Mouse (Mus musculus): ENCODE results near the gene Kcnip3. TPM values are rescaled to one million over a fixed set of nuclear protein-coding genes. Genes with fewer than 3 reads are reported as not detected.

Kcnip3 gene
- polyA plus RNA-seq, 1 experiment: 0.28 TPM

- H3K36me3 ChIP-seq (ENCODE audit: control insufficient read depth, insufficient read depth): no peaks in the 10 kb centered on the region
- H3ac ChIP-seq (ENCODE audit: control insufficient read depth, insufficient read length): no peak overlapping the region
- H3K79me2 ChIP-seq (ENCODE audit: control insufficient read depth, insufficient read depth): no peaks in the 10 kb centered on the region
- H3K27me3 ChIP-seq (ENCODE audit: control insufficient read depth, insufficient read depth, insufficient read length): peaks cover 11% of the 10 kb centered on the region
- H3K4me3 ChIP-seq: no peak overlapping the region
- TF ChIP-seq TCF3 (IDR thresholded peaks at IDR 0.05; ENCODE audit: insufficient read length, low read depth): no peak
- TF ChIP-seq MYOG (IDR thresholded peaks at IDR 0.05; ENCODE audit: control insufficient read depth in 1 of 3, insufficient read depth in 1 of 3, insufficient read length in 2 of 3, low read depth in 2 of 3): no peak
- no peak for TF ChIP-seq POLR2A (IDR thresholded peaks at IDR 0.05; ENCODE audit: insufficient read length, low read depth)
- no peak for TF ChIP-seq TCF12 (IDR thresholded peaks at IDR 0.05; ENCODE audit: insufficient read depth, poor library complexity, severe bottlenecking)
- TF ChIP-seq SRF (IDR thresholded peaks at IDR 0.05; ENCODE audit: control insufficient read depth, insufficient read length, low read depth): no peak
- no peak for TF ChIP-seq CEBPB (IDR thresholded peaks at IDR 0.05; ENCODE audit: insufficient read depth, poor library complexity, severe bottlenecking)
- TF ChIP-seq POLR2AphosphoS2 (IDR thresholded peaks at IDR 0.05; ENCODE audit: insufficient read length, low read depth): no peak
- no peak for TF ChIP-seq MAX (IDR thresholded peaks at IDR 0.05; ENCODE audit: low read depth)
- TF ChIP-seq E2F4 (IDR thresholded peaks at IDR 0.05; ENCODE audit: insufficient read depth): no peak
- TF ChIP-seq USF1 (IDR thresholded peaks at IDR 0.05; ENCODE audit: low read depth): no peak
- no peak for TF ChIP-seq REST (IDR thresholded peaks at IDR 0.05; ENCODE audit: insufficient read depth, insufficient read length)
- no peak for TF ChIP-seq MYOD1 (IDR thresholded peaks at IDR 0.05; ENCODE audit: control insufficient read depth in 1 of 3, insufficient read length in 2 of 3, low read depth in 2 of 3)
- H3K4me2 ChIP-seq (ENCODE audit: low read depth): no peak overlapping the region
Observed at GRCm38 (mm10) chr2:127548342-127549074, 26.6 kb upstream of the Kcnip3 start.

- Histone ChIP-seq H3K79me2 (ENCODE audit: control insufficient read depth, insufficient read depth) (no peaks in the 10 kb centered on the region), H3K4me2 (ENCODE audit: low read depth) (no peak overlapping the region), H3K27me3 (ENCODE audit: control insufficient read depth, insufficient read depth, insufficient read length) (peaks cover 66% of the 10 kb centered on the region), H3K4me3 (no peak overlapping the region), H3ac (ENCODE audit: control insufficient read depth, insufficient read length) (no peak overlapping the region), H3K36me3 (ENCODE audit: control insufficient read depth, insufficient read depth) (no peaks in the 10 kb centered on the region)
- no peak for TF ChIP-seq SRF (IDR thresholded peaks at IDR 0.05; ENCODE audit: control insufficient read depth, insufficient read length, low read depth)
- no peak for TF ChIP-seq REST (IDR thresholded peaks at IDR 0.05; ENCODE audit: insufficient read depth, insufficient read length)
- no peak for TF ChIP-seq MYOG (IDR thresholded peaks at IDR 0.05; ENCODE audit: control insufficient read depth in 1 of 3, insufficient read depth in 1 of 3, insufficient read length in 2 of 3, low read depth in 2 of 3)
- no peak for TF ChIP-seq POLR2A (IDR thresholded peaks at IDR 0.05; ENCODE audit: insufficient read length, low read depth)
- TF ChIP-seq MYOD1 (IDR thresholded peaks at IDR 0.05; ENCODE audit: control insufficient read depth in 1 of 3, insufficient read length in 2 of 3, low read depth in 2 of 3): no peak
- no peak for TF ChIP-seq TCF12 (IDR thresholded peaks at IDR 0.05; ENCODE audit: insufficient read depth, poor library complexity, severe bottlenecking)
- no peak for TF ChIP-seq CEBPB (IDR thresholded peaks at IDR 0.05; ENCODE audit: insufficient read depth, poor library complexity, severe bottlenecking)
- no peak for TF ChIP-seq POLR2AphosphoS2 (IDR thresholded peaks at IDR 0.05; ENCODE audit: insufficient read length, low read depth)
- TF ChIP-seq USF1 (IDR thresholded peaks at IDR 0.05; ENCODE audit: low read depth): no peak
- TF ChIP-seq MAX (IDR thresholded peaks at IDR 0.05; ENCODE audit: low read depth): no peak
- no peak for TF ChIP-seq E2F4 (IDR thresholded peaks at IDR 0.05; ENCODE audit: insufficient read depth)
- TF ChIP-seq TCF3 (IDR thresholded peaks at IDR 0.05; ENCODE audit: insufficient read length, low read depth): no peak
Observed at GRCm38 (mm10) chr2:127541697-127542096, 19.8 kb upstream of the Kcnip3 start.

- no peaks in the 10 kb centered on the region for H3K36me3 ChIP-seq (ENCODE audit: control insufficient read depth, insufficient read depth)
- H3K27me3 ChIP-seq (ENCODE audit: control insufficient read depth, insufficient read depth, insufficient read length): peaks cover 71% of the 10 kb centered on the region
- H3K79me2 ChIP-seq (ENCODE audit: control insufficient read depth, insufficient read depth): no peaks in the 10 kb centered on the region
- no peak within 1 kb of the TSS for H3K4me3 ChIP-seq
- H3ac ChIP-seq (ENCODE audit: control insufficient read depth, insufficient read length): no peak within 1 kb of the TSS
- no peak within 1 kb of the TSS for H3K4me2 ChIP-seq (ENCODE audit: low read depth)
- TF ChIP-seq POLR2AphosphoS2 (IDR thresholded peaks at IDR 0.05; ENCODE audit: insufficient read length, low read depth) (no peak), MYOD1 (IDR thresholded peaks at IDR 0.05; ENCODE audit: control insufficient read depth in 1 of 3, insufficient read length in 2 of 3, low read depth in 2 of 3) (no peak), SRF (IDR thresholded peaks at IDR 0.05; ENCODE audit: control insufficient read depth, insufficient read length, low read depth) (no peak), USF1 (IDR thresholded peaks at IDR 0.05; ENCODE audit: low read depth) (no peak), CEBPB (IDR thresholded peaks at IDR 0.05; ENCODE audit: insufficient read depth, poor library complexity, severe bottlenecking) (no peak), TCF12 (IDR thresholded peaks at IDR 0.05; ENCODE audit: insufficient read depth, poor library complexity, severe bottlenecking) (no peak), MYOG (IDR thresholded peaks at IDR 0.05; ENCODE audit: control insufficient read depth in 1 of 3, insufficient read depth in 1 of 3, insufficient read length in 2 of 3, low read depth in 2 of 3) (no peak), TCF3 (IDR thresholded peaks at IDR 0.05; ENCODE audit: insufficient read length, low read depth) (no peak), E2F4 (IDR thresholded peaks at IDR 0.05; ENCODE audit: insufficient read depth) (no peak), POLR2A (IDR thresholded peaks at IDR 0.05; ENCODE audit: insufficient read length, low read depth) (no peak), REST (IDR thresholded peaks at IDR 0.05; ENCODE audit: insufficient read depth, insufficient read length) (no peak)
Observed at GRCm38 (mm10) chr2:127541185-127541584, 19.3 kb upstream of the Kcnip3 start, which contains the start of gene Prom2. TSS of gene Prom2 (minus strand) at chr2:127541467.

GRCm38 (mm10) chr2:127539494-127539893 is 17.6 kb upstream of the Kcnip3 start:
- peaks cover 74% of the 10 kb centered on the region for H3K27me3 ChIP-seq (ENCODE audit: control insufficient read depth, insufficient read depth, insufficient read length)
- no peak overlapping the region for H3K4me2 ChIP-seq (ENCODE audit: low read depth)
- no peaks in the 10 kb centered on the region for H3K79me2 ChIP-seq (ENCODE audit: control insufficient read depth, insufficient read depth)
- H3K36me3 ChIP-seq (ENCODE audit: control insufficient read depth, insufficient read depth): no peaks in the 10 kb centered on the region
- no peak overlapping the region for H3K4me3 ChIP-seq
- TF ChIP-seq MAX (IDR thresholded peaks at IDR 0.05; ENCODE audit: low read depth): no peak
- TF ChIP-seq USF1 (IDR thresholded peaks at IDR 0.05; ENCODE audit: low read depth): no peak
- no peak for TF ChIP-seq MYOD1 (IDR thresholded peaks at IDR 0.05; ENCODE audit: control insufficient read depth in 1 of 3, insufficient read length in 2 of 3, low read depth in 2 of 3)
- no peak for TF ChIP-seq TCF12 (IDR thresholded peaks at IDR 0.05; ENCODE audit: insufficient read depth, poor library complexity, severe bottlenecking)
- TF ChIP-seq E2F4 (IDR thresholded peaks at IDR 0.05; ENCODE audit: insufficient read depth): no peak
- TF ChIP-seq CEBPB (IDR thresholded peaks at IDR 0.05; ENCODE audit: insufficient read depth, poor library complexity, severe bottlenecking): no peak
- no peak overlapping the region for H3ac ChIP-seq (ENCODE audit: control insufficient read depth, insufficient read length)
